Mouse (Mus musculus): ENCODE measurements around the gene Hoxa7. TPM values are rescaled to one million over a fixed set of nuclear protein-coding genes. Genes with fewer than 3 reads are reported as not detected.

The Hoxa7 gene
- polyA plus RNA-seq, 1 experiment from 2014 or later, result 0.75 TPM

DNA sequence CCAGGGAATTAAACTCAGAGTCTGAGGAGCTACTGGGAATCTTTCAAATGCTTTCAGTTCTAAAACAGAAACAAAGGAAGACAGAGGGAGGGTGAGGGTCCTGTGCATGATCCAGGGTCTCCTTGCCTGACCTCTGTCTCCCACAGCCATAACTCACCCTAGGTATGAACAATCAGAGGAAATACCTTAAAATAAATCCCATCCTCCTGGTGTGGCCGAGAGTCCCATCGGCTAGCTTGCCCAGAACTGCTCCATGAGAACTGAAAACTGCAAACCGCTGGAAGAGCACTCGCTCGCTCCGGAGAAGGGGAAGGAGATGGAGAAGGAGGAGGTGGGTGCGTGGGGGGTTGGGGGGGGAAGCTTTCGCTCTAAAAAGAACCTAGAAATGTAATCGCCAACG is 42.0 kb downstream of the Hoxa7 start:
- no peak overlapping the region for H3K27ac ChIP-seq
- no peaks in the 10 kb centered on the region for H3K79me2 ChIP-seq (ENCODE audit: inconsistent target)
- no peak overlapping the region for H3K4me3 ChIP-seq (ENCODE audit: inconsistent target)
- WGBS (ENCODE audit: missing documents), result 93% methylated on average over 8 of the region's 10 CpGs
- H3K36me3 ChIP-seq (ENCODE audit: inconsistent target), result no peaks in the 10 kb centered on the region

DNA sequence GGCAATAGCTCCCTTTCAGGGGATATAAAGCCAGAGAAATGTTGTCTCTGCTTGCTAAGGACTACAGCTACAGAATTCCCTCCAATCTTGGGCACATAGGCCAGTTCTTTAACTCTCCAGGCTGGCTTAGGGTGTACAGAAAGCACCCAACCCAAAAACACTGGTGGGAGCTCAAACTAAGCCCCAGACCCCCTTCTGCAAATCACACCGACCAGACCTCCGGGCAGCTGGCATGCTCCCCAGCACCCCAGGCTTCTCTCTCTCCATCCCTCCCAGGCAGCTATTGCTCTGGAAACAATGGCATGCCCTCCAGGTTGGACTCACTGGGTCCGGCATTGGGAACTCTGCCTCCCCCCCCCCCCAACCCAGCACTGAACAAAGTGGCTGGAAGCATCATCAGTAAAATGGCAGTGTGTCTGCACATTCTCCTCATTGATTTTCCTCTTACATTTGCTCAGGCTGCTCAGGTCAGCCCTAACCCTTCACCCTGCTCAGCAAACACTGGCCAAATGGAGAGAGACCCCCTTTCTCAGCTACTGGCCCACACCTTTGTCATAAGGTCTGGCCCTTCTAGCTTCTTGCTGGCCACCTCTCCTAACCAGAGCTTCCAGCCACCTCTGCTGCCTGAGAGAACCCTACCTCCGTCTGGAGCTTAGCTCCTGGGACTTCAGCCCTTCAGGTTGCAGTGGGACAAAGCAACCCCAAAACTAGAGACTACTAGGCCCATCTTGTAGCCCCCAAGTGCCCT is 42.6 kb downstream of the Hoxa7 start:
- WGBS (ENCODE audit: missing documents), result 100% methylated on average over 4 of the region's 4 CpGs
- no peak overlapping the region for H3K27ac ChIP-seq
- H3K79me2 ChIP-seq (ENCODE audit: inconsistent target), result no peaks in the 10 kb centered on the region
- no peak overlapping the region for H3K4me3 ChIP-seq (ENCODE audit: inconsistent target)
- H3K36me3 ChIP-seq (ENCODE audit: inconsistent target), result no peaks in the 10 kb centered on the region

DNA sequence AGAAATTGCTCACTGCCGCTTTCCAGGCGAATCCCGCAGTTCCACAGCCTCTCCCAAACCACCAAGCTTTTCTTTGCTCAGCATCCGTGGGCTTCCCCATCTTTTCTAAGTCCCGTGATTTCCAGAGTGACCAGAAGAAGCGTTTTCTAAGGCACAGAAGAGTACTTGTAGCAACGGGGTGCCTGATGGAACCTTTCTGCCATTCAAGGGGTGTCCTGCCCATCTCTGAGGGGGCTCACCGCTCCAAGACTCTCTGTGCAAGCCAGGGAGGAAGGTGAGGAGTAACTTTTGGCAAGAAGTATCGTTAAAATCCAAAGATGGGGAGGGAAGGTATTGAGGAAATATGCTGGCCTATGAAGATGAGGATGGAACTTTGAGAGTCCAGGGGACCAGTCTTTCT is 43.8 kb downstream of the Hoxa7 start:
- WGBS (ENCODE audit: missing documents), result 96% methylated on average over 9 of the region's 9 CpGs
- Histone ChIP-seq H3K36me3 (ENCODE audit: inconsistent target) (no peaks in the 10 kb centered on the region), H3K27ac (no peak overlapping the region), H3K79me2 (ENCODE audit: inconsistent target) (no peaks in the 10 kb centered on the region), H3K4me3 (ENCODE audit: inconsistent target) (no peak overlapping the region)

DNA sequence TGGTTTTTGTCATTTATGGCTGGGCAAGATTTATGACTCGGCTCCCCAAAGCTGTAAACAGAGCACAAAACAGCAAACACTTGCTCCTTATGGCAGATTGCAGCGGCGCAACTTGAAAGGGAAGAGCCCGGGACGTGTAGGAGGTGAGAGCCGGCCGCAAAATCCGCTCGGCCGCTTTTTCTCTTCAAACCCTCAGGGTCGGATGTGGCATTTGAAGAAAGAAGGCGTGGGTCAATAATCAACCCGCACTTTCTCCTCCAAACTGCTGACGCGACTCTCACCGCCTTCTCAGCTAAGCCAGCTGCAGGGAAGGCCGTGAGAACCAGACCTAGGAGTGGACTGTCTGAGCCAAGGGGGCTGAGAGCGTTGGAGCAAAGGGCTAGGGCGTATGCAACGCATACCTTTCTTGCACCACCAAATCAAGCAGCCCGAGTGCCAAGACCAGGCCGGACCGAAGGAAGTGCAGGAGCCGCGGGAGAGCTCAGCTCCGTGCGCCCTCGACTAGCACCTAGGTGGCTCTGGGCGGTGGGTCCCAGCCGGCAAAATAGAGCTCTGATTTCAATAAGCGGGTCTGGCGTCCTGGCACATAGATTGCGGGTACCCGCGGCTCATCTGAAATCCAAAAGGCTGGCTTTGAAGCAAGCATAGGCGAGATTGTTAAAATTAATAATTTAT is 44.5 kb downstream of the Hoxa7 start, which contains the start of gene 5730596B20Rik:
Gene 5730596B20Rik, plus strand, starts transcription at position 438 of the 675 bp plus-strand sequence.
- Histone ChIP-seq H3K79me2 (ENCODE audit: inconsistent target) (no peaks in the 10 kb centered on the region), H3K4me3 (ENCODE audit: inconsistent target) (no peak within 1 kb of the TSS), H3K36me3 (ENCODE audit: inconsistent target) (no peaks in the 10 kb centered on the region), H3K27ac (no peak within 1 kb of the TSS)
- 87% methylated on average over 36 of the region's 36 CpGs for WGBS (ENCODE audit: missing documents)

DNA sequence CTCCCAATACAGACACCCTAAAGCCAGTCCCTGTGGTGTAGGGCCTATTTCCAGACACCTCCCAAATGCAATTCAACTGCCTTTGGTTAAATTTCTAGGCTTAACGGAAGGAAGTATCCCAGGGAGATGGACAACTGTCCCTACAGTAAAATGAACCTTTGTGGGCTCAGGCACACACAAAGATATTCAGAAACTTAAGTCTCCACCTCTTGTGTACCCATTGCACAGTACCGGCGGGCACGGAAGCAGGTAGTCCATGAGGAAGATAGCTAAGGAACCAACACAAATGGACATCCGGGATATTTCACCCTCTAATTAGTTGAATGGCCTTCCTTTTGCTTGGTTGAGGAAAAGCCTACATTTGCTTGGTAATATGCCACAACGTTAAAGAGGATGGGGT is 45.3 kb downstream of the Hoxa7 start:
- no peak overlapping the region for H3K4me3 ChIP-seq (ENCODE audit: inconsistent target)
- 95% methylated on average over 6 of the region's 6 CpGs for WGBS (ENCODE audit: missing documents)
- no peaks in the 10 kb centered on the region for H3K79me2 ChIP-seq (ENCODE audit: inconsistent target)
- no peak overlapping the region for H3K27ac ChIP-seq
- H3K36me3 ChIP-seq (ENCODE audit: inconsistent target), result no peaks in the 10 kb centered on the region

DNA sequence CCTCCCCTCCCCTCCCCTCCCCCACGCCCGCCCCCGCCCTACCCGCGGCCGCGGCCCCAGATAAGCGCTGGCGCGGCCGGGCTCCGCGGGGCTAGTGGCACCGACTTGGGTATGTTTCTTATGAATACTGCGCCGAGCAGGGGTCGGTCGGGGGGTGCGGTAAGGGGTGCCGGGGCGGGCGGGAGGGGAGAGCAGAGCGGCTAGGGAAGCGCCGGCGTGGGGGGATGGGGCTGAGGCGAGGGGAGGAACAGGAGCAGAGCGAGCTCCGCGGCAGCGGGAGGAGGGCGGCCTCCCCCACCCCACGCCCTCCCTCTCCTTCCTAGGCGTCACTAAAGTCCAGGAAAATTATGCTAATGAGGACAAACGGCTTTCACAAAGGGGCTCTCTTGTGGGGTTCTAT is 45.8 kb downstream of the Hoxa7 start:
- Histone ChIP-seq H3K27ac (no peak overlapping the region), H3K4me3 (ENCODE audit: inconsistent target) (no peak overlapping the region), H3K79me2 (ENCODE audit: inconsistent target) (no peaks in the 10 kb centered on the region), H3K36me3 (ENCODE audit: inconsistent target) (no peaks in the 10 kb centered on the region)
- 39% methylated on average over 19 of the region's 35 CpGs for WGBS (ENCODE audit: missing documents)

DNA sequence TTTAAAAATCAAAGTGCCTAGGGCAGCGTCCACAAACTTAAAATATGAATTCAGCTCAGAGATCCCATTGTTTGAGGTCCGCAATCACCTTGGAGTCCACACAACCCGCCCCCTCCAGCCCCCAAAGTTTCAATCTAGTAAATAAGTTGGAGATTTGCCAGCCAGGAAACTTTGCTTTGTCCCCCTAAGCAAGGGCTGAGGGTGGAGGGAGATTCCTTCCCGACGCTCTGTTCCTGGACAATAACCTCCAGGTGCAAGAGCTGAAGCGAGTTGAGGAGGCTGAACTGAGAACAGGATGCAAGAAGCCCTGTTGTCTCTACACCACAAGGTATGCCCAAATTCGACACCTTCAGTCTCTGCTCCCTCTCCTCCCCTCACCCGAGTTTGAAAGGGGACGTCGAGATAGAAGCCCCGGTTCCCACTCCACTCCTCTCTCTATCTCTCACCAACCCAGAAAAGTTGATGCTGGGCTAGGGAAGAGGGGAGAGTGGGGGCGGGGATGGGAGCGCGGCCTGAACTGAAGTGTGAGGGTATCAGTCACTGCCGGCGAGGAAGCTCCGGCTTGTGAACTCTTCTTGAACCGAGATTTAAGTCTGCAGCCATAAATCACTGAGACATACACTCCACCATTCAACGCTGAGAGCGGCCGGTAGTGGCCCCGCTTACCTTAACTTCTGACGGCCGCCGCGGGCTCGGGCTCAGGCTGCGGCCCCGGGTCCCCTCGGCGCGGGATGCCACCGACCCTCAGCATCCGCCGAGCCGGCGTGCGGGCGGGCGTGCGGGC is 46.5 kb downstream of the Hoxa7 start:
- Histone ChIP-seq H3K36me3 (ENCODE audit: inconsistent target) (no peaks in the 10 kb centered on the region), H3K4me3 (ENCODE audit: inconsistent target) (no peak overlapping the region), H3K27ac (no peak overlapping the region), H3K79me2 (ENCODE audit: inconsistent target) (no peaks in the 10 kb centered on the region)
- 67% methylated on average over 32 of the region's 41 CpGs for WGBS (ENCODE audit: missing documents)

DNA sequence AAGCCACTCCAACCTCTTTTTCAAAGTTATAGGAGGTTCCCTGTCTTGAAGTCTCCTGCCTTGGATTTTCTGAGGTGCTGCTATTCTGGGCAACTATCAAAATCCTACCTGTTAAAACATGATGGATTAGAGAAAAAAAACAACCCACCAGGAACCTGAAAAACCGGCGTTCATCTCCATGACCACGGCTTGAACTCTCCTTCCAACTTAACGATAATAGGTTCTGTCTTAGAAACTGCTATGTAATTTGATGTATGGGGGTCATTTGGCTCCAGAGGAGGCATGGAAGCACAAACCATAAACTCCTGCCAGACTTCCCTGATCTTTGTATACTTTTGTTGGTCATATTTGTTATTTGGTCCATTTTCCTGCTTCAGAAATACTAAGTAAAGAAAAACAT is 48.0 kb downstream of the Hoxa7 start:
- H3K27ac ChIP-seq, result no peak overlapping the region
- no peaks in the 10 kb centered on the region for H3K36me3 ChIP-seq (ENCODE audit: inconsistent target)
- no peak overlapping the region for H3K4me3 ChIP-seq (ENCODE audit: inconsistent target)
- H3K79me2 ChIP-seq (ENCODE audit: inconsistent target), result no peaks in the 10 kb centered on the region
- 86% methylated on average over 2 of the region's 4 CpGs for WGBS (ENCODE audit: missing documents)

DNA sequence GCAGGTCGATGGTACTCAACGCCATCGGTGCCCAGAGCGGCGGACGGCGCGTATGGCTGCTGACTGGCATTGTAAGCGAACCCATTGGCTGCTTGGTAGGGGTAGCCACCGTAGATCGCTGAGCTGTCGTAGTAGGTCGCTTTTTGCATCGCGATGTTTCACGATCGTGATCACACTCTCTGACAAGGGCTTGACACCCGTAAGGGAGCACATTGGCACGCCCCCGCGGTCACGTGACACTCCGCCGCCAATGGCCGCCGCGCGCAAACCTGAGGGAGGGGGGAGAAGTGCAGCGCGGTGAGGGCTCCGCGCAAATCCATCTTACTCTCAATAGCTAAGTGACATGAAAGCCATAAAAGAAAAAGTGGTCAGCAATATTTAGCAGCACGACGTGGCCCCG is 49.2 kb downstream of the Hoxa7 start:
- H3K4me3 ChIP-seq (ENCODE audit: inconsistent target), result no peak overlapping the region
- H3K79me2 ChIP-seq (ENCODE audit: inconsistent target), result no peaks in the 10 kb centered on the region
- no peaks in the 10 kb centered on the region for H3K36me3 ChIP-seq (ENCODE audit: inconsistent target)
- 94% methylated on average over 29 of the region's 35 CpGs for WGBS (ENCODE audit: missing documents)
- H3K27ac ChIP-seq, result no peak overlapping the region

DNA sequence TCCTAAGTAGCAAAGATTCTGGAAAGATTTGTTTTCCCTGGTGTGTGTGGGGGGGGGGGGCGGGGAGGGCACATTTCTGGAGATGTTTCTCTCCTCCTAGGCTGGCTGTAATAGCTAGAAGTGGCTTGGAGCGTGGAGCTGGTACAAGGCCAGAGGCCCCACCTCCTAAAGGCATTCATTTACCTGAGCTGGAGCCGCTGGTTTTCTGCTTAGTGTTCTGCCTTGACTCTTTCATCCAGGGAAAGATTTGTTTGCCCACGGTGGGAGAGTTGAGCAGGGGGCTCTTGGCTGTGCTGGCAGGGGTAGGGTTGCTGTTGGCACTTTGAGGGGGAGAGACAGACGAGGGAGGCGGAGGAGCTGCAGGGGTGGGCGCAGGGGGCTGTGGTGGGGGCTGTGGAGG is 49.7 kb downstream of the Hoxa7 start:
- H3K27ac ChIP-seq, result no peak overlapping the region
- no peak overlapping the region for H3K4me3 ChIP-seq (ENCODE audit: inconsistent target)
- no peaks in the 10 kb centered on the region for H3K36me3 ChIP-seq (ENCODE audit: inconsistent target)
- WGBS (ENCODE audit: missing documents), result 92% methylated on average over 7 of the region's 7 CpGs
- H3K79me2 ChIP-seq (ENCODE audit: inconsistent target), result no peaks in the 10 kb centered on the region

DNA sequence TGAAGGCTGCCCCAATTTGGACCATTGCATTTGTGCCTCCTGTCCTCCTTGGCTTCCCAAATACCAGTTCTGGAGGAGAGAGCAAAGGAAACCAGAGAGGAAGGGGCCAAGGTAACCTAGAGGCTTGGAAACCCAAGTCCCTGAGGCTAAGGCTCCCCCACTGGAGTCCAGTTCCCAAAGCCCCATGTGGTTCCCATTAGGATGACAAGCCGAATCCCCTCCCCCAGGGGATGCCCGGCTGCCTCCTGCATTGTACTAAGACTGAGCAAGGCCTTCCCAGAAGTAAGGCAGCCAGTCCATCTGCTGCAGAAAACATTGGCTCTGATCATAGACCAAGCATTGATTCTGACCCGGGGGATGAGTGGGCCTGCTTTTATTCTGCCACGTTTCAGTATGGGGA is 50.3 kb downstream of the Hoxa7 start:
- Histone ChIP-seq H3K36me3 (ENCODE audit: inconsistent target) (no peaks in the 10 kb centered on the region), H3K4me3 (ENCODE audit: inconsistent target) (no peak overlapping the region), H3K79me2 (ENCODE audit: inconsistent target) (no peaks in the 10 kb centered on the region), H3K27ac (no peak overlapping the region)
- WGBS (ENCODE audit: missing documents), result 98% methylated on average over 4 of the region's 4 CpGs

DNA sequence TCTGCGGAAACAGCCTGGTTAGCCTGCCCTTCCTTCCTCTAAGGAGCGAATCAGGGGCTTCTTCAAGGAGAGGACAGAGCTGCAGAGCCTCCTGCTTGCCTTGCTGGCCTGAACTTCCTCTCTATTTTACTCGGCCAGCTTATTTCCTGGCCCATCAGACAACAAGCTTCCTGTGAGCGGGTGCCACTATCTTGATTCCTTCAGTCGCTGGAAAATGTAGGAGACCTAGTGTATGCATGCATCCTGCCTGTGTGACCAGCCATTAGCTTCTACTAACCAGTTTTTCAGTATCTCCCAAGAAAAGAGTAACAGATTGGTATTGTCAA is 50.8 kb downstream of the Hoxa7 start:
- Histone ChIP-seq H3K27ac (no peak overlapping the region), H3K79me2 (ENCODE audit: inconsistent target) (no peaks in the 10 kb centered on the region), H3K4me3 (ENCODE audit: inconsistent target) (no peak overlapping the region), H3K36me3 (ENCODE audit: inconsistent target) (no peaks in the 10 kb centered on the region)
- WGBS (ENCODE audit: missing documents), result 74% methylated on average over 5 of the region's 5 CpGs

DNA sequence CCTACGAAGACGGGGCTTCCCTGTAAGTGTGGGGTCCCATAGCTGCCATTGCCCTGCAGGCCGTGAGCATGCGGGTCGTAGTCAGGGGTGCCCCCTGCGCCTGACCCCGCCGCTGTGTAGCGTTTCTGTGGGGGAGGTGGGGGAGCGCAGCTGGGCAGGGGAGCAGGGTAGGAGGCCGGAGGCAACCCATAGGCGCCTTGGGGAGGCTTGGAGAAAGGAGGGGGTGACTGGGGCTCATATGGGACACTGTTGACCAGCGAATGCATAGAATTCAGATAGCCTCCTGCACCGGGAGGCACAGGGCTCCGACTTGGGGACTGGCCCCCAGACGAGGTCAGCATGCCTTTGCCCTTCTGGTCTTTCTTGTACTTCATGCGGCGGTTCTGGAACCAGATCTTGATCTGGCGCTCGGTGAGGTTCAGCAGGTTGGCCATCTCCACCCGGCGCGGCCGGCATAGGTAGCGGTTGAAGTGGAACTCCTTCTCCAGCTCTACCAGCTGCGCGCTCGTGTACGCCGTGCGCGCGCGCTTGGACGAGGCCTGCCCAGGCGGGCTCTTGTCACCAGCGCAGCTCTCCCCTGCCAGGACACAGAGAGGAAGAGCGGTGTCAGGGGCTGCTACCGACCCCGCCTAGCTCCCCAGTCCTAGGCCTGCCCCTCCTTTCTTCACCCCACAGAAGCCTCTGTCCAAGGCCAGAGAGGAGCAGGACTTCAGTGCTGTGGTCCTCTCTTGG is 51.3 kb downstream of the Hoxa7 start:
- H3K36me3 ChIP-seq (ENCODE audit: inconsistent target), result no peaks in the 10 kb centered on the region
- H3K4me3 ChIP-seq (ENCODE audit: inconsistent target), result no peak overlapping the region
- no peak overlapping the region for H3K27ac ChIP-seq
- H3K79me2 ChIP-seq (ENCODE audit: inconsistent target), result no peaks in the 10 kb centered on the region
- WGBS (ENCODE audit: missing documents), result 90% methylated on average over 36 of the region's 40 CpGs

DNA sequence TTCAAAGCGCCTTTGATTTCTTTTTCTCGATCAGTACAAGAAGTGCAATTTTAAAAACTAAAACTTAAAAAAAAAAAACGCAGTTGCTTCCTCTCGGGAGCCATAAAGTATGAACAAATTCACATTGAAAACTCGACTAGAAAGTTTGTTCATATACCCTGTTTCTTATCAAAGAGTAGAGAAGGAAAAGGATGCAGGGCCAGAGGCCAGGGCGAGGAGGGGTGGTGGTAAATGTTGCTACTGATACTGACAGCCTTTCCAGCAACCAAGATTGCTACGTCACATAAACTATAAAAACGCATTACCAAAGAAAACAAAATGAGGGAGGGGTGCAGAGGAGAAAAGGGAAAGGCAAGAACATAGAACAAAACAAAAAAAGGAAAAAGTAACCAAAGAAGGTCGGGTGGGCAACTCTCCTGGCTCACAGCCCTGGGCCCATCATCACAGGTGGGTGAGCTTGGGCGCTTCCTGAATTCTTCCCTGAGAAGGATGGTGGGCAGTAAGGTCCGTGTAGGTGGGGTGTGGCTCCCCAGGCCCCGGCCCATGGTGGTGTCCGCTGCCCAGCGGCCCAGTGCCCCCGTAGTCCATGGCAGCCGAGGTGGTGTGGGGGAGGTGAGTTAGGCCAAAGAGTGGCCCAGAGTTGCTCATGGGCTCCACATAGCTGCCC is 52.0 kb downstream of the Hoxa7 start:
- Histone ChIP-seq H3K27ac (no peak overlapping the region), H3K36me3 (ENCODE audit: inconsistent target) (no peaks in the 10 kb centered on the region), H3K79me2 (ENCODE audit: inconsistent target) (no peaks in the 10 kb centered on the region), H3K4me3 (ENCODE audit: inconsistent target) (no peak overlapping the region)
- WGBS (ENCODE audit: missing documents), result 92% methylated on average over 14 of the region's 16 CpGs
